Mouse (Mus musculus) thymus, adult 18-20 months (tissue): ENCODE measurements around the gene Spint2.
"Not testable (repeated sequence)": the region's sequence is repeated elsewhere in the genome, so short reads cannot be mapped to it uniquely, and the experiment has no call there.

ENCODE experiments used
- DNase-seq, 2 experiments: peaks; one replicate each; pipeline ENCODE4 v3.0.0; 2022; ENCODE audit warnings: mixed read lengths in 2 of 2

Spint2 gene

DNA sequence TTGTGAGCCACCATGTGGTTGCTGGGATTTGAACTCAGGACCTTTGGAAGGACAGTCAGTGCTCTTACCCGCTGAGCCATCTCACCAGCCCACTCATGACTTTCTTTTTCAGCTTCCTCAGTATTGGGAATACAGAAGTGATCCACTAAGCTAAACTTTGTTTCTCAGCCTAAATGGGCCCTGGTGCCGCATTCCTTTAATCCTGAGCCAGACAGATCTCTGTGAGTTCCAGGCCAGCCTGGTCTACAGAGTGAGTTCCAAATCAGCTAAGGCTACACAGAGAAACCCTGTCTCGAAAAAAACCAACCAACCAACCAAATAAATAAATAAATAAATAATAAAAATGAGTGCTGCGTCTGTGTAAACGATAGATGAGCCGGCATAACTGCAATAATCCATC, 44.1 kb downstream of the Spint2 start:
- peak in 1 of 2 experiments; percentile 36 for DNase-seq

- no peak for DNase-seq
These were observed 45.1 kb downstream of the Spint2 start for GRCm38 (mm10) chr7:29236593-29236992.

DNA sequence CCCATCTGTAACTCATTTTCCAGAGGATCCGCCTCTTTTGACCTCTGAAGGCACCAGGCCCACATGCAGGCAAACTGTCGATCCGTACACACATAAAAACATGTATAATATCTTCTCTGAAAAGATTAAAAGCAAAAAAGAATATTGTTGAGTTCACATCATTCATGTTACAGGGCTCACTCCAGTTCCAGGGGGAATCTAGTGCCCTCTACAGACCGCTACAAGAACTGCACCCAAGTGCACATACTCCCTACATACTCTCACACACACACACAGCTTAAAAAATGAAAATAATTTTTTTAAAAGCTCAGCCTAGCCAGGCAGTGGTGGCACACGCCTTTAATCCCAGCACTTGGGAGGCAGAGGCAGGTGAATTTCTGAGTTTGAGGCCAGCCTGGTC, 47.1 kb downstream of the Spint2 start:
- DNase-seq, result no peak

- no peak for DNase-seq
These were observed 48.0 kb downstream of the Spint2 start for GRCm38 (mm10) chr7:29233745-29234144.

DNA sequence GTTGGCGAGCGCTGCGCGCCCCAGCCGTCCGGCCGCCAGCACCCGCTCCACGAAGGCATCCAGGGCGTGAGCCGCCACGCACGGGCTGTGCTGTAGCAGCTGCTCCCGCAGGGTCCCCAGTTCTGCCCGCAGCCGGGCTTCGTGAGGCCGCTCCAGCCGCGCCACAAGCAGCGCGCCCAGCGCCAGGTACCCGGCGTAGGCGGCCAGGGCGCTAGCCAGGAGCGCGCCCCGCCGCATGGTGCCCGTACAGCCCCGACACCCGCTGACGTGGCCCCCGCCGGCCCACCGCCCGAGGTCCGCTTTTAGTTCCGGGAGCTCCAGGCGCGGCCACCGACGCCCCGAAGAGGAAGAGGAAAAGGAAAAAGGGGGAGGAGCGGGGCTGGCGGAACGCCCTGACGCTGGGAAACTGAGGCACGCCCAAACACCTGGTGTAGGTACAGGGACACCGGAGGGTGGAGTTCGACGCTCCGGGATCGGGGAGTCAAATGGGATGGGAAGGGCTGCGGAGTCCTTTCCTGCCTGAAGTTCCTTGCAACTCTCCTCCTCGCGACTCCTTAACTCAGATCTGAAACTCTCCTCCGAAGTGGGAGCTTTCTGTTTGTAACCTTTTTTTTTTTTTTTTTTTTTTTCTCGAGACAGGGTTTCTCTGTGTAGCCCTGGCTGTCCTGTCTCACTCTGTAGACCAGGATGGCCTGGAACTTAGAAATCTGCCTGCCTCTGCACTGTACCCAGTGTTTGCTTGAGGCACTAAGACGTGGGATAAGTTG, 49.3 kb downstream of the Spint2 start, which contains the start of gene Kcnk6:
Gene Kcnk6, minus strand, starts transcription at position 269 of the 767 bp plus-strand sequence.
- DNase-seq, result no peak

DNA sequence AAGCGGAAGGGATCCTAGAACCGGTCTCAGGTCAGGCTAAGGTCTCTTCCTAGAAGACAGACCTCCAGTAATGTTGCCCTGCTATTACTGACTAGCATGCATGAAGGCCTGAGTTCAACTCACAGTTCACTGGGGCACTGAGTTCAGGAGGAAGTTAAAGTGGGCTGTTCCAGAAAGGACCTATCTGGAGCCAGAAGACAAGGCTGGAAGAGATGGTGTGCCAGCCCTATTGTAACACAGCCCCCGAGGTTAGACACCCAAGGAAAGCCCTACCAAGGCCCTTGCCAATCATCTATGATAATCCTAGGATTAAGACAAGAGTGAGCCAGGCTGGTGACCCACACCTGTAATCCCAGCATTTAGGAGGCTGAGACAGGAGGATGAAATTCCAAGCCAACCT, 50.2 kb downstream of the Spint2 start:
- DNase-seq, result no peak

- no peak for DNase-seq
These were observed 51.2 kb downstream of the Spint2 start for GRCm38 (mm10) chr7:29230560-29230959.

DNA sequence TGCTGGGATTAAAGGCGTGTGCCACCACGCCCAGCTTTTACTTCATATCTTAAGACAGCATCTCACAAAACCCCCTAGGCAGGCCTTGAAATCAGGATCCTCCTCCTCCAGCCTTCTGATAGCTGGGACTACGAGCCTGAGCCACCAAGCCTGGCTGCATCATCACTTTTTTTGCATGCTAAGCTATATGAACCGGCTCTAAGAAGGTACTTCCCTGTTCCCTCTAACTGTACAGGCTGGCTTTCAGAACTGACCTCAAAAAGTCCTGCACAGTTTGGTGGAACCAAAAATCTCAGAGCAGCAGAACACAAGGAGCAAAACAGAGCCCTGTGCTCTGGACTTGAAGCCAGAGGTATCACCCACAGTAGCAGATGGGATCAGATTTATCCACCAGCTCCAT, 53.5 kb downstream of the Spint2 start:
- no peak for DNase-seq

DNA sequence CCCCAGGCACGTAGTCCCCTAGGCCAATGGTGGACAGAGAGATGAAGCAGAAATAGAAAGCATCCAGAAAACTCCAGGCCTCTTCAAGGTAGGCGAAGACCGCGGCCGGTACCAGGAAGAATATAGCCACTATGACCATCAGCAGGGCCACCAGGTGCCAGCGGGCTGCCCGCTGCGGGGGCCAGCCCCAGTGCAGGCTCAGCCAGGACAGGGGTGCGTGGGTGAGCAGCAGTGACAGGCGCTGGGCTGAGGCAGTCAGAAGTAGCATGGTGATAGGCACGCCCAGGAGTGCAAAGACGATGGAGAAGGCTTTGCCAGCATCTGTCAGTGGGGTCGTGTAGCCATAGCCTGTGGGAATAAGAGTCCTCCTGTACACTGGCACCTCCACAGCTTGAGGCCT, 56.2 kb downstream of the Spint2 start:
- no peak for DNase-seq

GRCm38 (mm10) chr7:29224756-29225394, 56.8 kb downstream of the Spint2 start:
- no peak for DNase-seq

GRCm38 (mm10) chr7:29214846-29215245, 66.9 kb downstream of the Spint2 start:
- DNase-seq, result no peak

- no peak for DNase-seq
These were observed 67.5 kb downstream of the Spint2 start for GRCm38 (mm10) chr7:29214236-29214635.

- no peak for DNase-seq
These were observed 68.0 kb downstream of the Spint2 start, which contains the start of gene Catsperg1 for GRCm38 (mm10) chr7:29213675-29214082. Catsperg1 (minus strand) TSS chr7:29214035.

GRCm38 (mm10) chr7:29212775-29213560, 68.7 kb downstream of the Spint2 start:
- not testable (repeated sequence) for DNase-seq

GRCm38 (mm10) chr7:29212199-29212765, 69.4 kb downstream of the Spint2 start:
- DNase-seq, result no peak

DNA sequence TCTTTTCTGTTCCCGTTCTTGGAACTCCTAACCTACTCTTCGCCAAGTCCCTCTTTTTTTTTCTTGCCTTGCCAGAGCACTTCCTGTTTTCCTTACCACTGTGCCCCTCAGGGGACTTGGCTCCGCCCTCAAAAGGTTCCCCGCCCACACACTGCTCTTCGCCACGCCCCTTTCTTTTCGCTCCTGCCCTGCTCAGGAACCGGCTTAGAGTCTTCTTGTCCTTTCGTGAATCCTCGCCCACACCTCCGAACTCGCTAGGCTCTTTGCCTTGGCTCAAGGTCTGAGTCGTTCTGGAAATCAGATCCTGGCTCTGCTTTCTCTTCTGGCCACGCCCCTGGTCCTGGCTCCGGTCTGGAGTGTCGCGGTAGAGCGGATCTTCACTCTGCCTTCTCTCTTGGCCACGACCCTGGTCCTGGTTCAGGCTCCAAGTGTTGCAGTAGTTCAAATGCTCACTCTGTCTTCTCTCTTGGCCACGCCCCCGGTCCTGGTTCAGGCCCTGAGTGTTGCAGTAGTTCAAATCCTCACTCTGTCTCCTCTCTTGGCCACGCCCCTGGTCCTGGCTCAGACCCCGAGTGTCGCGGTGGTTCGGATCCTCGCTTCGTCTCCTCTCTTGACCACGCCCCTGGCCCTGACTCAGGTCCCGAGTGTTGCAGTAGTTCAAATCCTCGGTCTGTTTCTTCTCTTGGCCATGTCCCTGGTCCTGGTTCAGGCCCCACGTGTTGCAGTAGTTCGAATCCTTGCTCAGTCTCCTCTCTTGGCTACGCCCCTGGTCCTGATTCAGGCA, 70.1 kb downstream of the Spint2 start:
- peak; percentile 72 to 84 for DNase-seq

DNA sequence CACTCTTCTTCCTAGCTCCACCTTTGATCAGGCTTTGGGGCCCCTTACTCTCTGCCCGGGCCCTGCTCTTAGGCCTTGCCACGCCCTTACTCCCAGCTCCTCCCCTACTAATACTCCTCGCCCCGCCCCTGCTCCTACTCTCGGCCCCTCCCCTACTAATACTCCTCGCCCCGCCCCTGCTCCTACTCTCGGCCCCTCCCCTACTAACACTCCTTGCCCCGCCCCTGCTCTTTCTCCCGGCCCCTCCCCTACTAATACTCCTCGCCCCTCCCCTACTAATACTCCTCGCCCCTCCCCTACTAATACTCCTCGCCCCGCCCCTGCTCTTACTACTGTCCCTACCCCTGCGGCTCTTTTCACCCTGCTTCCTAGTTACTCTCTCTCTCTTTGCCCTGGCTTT, 70.7 kb downstream of the Spint2 start:
- not testable (repeated sequence) for DNase-seq
